Mouse (Mus musculus) midbrain, embryonic 11.5 days (tissue): Measurements from ENCODE around the gene Fbxl17. TPM values are rescaled to one million over a fixed set of nuclear protein-coding genes. Genes with fewer than 3 reads are reported as not detected.
A peak's percentile ranks its signal among the peaks of the same experiment; 100 is the strongest.

Experiments
- ATAC-seq: fragments of 200-750 bp; cut with Nextera tagmentation; 2 replicates; pipeline ENCODE4 v1.8.0; 2017; ENCODE audit warnings: moderate TSS enrichment, moderate library complexity; ENCODE audit not compliant: low FRiP score
- DNase-seq: peaks from one replicate; pipeline ENCODE4 v3.0.0; 2015; ENCODE audit warnings: low spot score; ENCODE audit errors: missing footprints
- H3K27ac ChIP-seq: fragments of 300-500 bp; sonication (generic); 2 replicates; pipeline ENCODE4 v1.5.1; 2014; ENCODE audit warnings: low read depth, low read length
- H3K27me3 ChIP-seq: fragments of 300-500 bp; sonication (generic); 2 replicates; pipeline ENCODE4 v1.6.1; 2014; ENCODE audit warnings: mild to moderate bottlenecking, low read length, moderate library complexity, mixed read lengths; ENCODE audit not compliant: control insufficient read depth, insufficient read depth
- H3K36me3 ChIP-seq: fragments of 300-500 bp; sonication (generic); 2 replicates; pipeline ENCODE4 v1.6.1; 2014; ENCODE audit warnings: mild to moderate bottlenecking, low read length, moderate library complexity, mixed read lengths; ENCODE audit not compliant: control insufficient read depth, insufficient read depth
- H3K4me1 ChIP-seq: fragments of 300-500 bp; sonication (generic); 2 replicates; pipeline ENCODE4 v1.6.1; 2014; ENCODE audit warnings: low read length; ENCODE audit not compliant: control insufficient read depth, insufficient read depth
- H3K4me2 ChIP-seq: fragments of 300-500 bp; sonication (generic); 2 replicates; pipeline ENCODE4 v1.6.1; 2014; ENCODE audit warnings: mild to moderate bottlenecking, moderate library complexity
- H3K4me3 ChIP-seq: fragments of 300-500 bp; sonication (generic); 2 replicates; pipeline ENCODE4 v1.5.1; 2014; ENCODE audit warnings: low read depth, low read length
- H3K9ac ChIP-seq: fragments of 300-500 bp; sonication (generic); 2 replicates; pipeline ENCODE4 v1.6.1; 2014; ENCODE audit warnings: low read length
- H3K9me3 ChIP-seq: fragments of 300-500 bp; sonication (generic); 2 replicates; pipeline ENCODE4 v1.6.1; 2016; ENCODE audit warnings: low read length; ENCODE audit not compliant: control insufficient read depth
- WGBS: fragments of 180-500 bp; shearing (Covaris S2); extraction: QIAGEN DNeasy Blood & Tissue Kit; methylation state at CpG from one replicate; pipeline ENCODE4 v1.1.7; 2014; 5-methylcytosine and 5-hydroxymethylcytosine counted together
- polyA plus RNA-seq: library from polyadenylated mRNA; unstranded; fragments of >200 nt; fragmentation: Nextera tagmentation; extraction: Ambion mirVana; gene quantifications from 2 replicates; pipeline ENCODE4 v1.2.1, GENCODE M21; 2014

Fbxl17 gene
- polyA plus RNA-seq, result 15.8 and 16.5 TPM in 2 replicates

DNA sequence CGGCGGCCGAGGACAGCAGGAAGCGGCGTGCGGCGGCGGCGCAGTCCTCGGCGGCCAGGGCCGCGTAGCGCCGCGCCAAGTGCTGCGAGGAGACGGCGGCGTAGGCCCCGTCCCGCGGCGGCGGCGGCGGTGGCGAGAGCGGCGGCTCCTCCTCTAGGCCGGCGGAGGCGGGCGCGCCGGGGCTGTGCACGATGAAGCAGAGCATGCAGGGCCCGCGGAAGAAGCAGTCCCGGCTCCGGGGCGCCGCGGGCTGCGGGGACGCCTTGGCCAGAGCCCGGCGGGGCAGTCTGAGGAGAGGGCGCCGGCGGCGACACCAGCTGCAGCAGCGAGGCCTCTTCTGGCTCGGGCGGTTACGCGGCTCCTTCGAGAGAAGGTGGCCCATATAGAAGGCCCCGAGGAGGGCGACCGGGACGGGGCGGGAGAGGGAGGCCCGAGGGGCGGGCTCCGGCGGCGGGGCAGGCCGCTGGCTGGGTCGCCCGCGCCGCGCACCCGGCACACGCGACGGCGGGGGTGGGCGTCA is at the start of gene Fbxl17:
TSS of gene Fbxl17 (minus strand) at position 382 of the 520 bp plus-strand sequence.
- Histone ChIP-seq H3K9me3 (no peaks in the 10 kb centered on the region), H3K36me3 (no peaks in the 10 kb centered on the region), H3K9ac (peak within 1 kb of the TSS; percentile 99), H3K27ac (peak within 1 kb of the TSS; percentile 97), H3K4me2 (peak within 1 kb of the TSS; percentile 43), H3K4me3 (peak within 1 kb of the TSS; percentile 90), H3K4me1 (peaks cover 17% of the 10 kb centered on the region), H3K27me3 (no peaks in the 10 kb centered on the region)
- under 1% methylated on average over 61 of the region's 80 CpGs for WGBS
- ATAC-seq (peak; percentile 75), DNase-seq (peak; percentile 97)

DNA sequence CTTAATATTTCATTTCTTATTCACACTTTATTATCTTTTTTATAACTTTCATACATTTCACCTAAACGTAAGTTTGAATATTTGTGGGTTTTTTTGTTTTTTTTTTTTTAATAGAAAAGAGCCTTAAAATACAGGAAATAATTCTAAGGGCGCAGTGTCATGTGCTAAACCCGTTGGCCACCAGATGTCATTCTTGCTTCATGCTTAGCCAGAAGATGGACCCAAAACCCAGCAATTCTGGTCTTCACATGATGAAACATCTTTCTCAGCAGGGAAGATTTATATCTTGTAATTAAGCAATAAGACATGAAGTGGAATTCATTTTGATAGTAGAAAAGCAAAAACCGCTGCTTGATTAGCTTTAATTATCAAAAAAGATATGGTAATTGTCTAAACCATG is 47.6 kb upstream of the Fbxl17 start:
- H3K4me1 ChIP-seq, result no peaks in the 10 kb centered on the region
- no peaks in the 10 kb centered on the region for H3K9me3 ChIP-seq
- ATAC-seq (no peak), DNase-seq (no peak)
- no peak overlapping the region for H3K9ac ChIP-seq
- H3K36me3 ChIP-seq, result no peaks in the 10 kb centered on the region
- 81% methylated on average over 4 of the region's 4 CpGs for WGBS
- no peak overlapping the region for H3K27ac ChIP-seq
- no peak overlapping the region for H3K4me3 ChIP-seq
- no peak overlapping the region for H3K4me2 ChIP-seq
- no peaks in the 10 kb centered on the region for H3K27me3 ChIP-seq

DNA sequence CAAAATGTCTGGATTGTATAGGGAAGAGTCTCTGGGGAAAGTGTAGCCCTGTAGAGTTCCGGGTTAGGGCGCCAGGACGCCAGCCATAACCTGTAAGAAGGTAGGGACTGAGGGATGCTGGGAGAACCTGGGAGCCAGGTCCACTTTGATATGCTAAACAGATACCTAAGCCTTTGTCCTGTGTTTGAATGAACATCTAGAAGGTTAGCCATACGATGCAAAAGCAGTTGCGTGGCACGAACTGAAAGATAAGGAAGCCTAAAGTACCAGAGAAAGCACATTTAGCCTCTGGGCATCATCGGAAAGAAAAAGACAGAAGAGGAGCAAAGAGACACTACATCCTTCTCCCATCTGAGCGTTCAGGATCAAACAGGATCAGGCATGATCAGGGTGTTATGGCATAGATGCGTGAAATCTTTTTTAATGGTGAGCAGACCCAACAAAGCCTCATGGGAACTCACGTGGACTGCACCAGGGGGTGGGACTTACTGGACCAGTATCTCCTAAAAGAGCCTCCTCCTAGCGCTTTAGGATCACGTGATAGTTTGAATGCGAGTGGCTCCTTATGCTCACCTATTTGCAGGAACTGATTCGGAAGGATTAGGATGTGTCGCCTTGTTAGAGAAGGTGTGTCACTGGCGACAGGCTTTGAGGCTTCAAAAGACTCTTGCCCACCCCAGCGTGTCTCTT is 34.9 kb upstream of the Fbxl17 start:
- ATAC-seq (no peak), DNase-seq (no peak)
- Histone ChIP-seq H3K4me1 (no peaks in the 10 kb centered on the region), H3K27me3 (no peaks in the 10 kb centered on the region), H3K4me2 (no peak overlapping the region), H3K27ac (no peak overlapping the region), H3K9ac (no peak overlapping the region), H3K9me3 (no peaks in the 10 kb centered on the region), H3K36me3 (no peaks in the 10 kb centered on the region), H3K4me3 (no peak overlapping the region)
- WGBS, result 87% methylated on average over 17 of the region's 17 CpGs

DNA sequence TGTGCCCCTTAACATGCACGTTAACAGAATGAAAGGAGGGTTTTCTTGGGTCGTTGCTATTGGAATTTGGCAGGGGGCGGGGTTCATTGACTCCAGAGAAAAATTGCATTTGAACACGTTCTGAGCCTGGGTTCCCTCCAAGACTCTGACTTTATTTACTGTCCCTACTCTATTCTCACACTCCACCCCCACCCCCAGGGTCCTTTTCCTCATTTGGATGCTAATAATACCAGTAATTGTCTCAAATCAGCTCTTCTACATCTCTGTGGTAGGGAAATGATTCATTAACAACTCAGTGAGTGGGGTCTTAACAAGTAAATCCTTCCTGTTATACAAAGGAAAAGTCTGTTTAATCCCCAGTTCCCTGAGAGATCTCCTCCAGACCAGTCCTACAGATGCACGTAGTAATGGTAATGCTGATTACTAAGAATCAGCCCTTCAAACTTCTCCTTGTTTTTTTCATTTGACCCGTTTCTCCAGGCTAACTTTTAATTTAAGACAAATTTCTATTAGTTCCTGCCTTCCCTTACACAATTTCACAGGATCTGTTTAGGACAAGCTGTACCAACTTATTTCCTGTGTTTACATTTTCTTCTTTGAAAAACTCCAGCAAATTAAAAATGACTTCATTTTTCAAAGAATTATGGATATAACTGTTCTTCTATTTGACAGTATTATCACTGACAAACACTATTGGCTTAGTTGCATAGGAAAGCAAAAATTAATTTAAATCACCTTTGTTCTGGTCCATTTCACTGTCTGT is 33.4 kb upstream of the Fbxl17 start:
- WGBS, result 18% methylated on average over 6 of the region's 6 CpGs
- Histone ChIP-seq H3K27me3 (no peaks in the 10 kb centered on the region), H3K4me2 (no peak overlapping the region), H3K27ac (no peak overlapping the region), H3K9me3 (no peaks in the 10 kb centered on the region), H3K4me3 (no peak overlapping the region), H3K36me3 (no peaks in the 10 kb centered on the region), H3K9ac (no peak overlapping the region), H3K4me1 (no peaks in the 10 kb centered on the region)
- DNase-seq, result no peak
- ATAC-seq, result no peak

DNA sequence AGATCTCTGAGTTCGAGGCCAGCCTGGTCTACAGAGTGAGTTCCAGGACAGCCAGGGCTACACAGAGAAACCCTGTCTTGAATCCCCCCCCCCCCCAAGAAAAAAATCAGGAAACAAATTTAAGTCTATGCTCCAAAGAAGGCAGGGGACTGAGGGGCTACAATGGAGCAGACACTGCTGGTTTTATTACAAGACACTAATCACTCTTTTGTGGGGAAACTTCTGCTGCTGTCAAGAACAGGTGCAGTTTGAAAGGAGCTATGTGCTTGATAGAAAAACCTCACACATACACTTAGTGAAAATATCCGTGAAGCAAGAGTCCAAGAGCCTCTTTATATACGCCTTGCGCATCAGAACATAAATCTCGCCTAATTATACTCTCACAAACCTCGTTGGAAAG is 29.7 kb upstream of the Fbxl17 start:
- Histone ChIP-seq H3K27me3 (no peaks in the 10 kb centered on the region), H3K9ac (no peak overlapping the region), H3K36me3 (no peaks in the 10 kb centered on the region), H3K9me3 (no peaks in the 10 kb centered on the region), H3K4me1 (no peaks in the 10 kb centered on the region), H3K4me3 (no peak overlapping the region), H3K4me2 (no peak overlapping the region), H3K27ac (no peak overlapping the region)
- DNase-seq (no peak), ATAC-seq (no peak)
- 79% methylated on average over 6 of the region's 6 CpGs for WGBS

DNA sequence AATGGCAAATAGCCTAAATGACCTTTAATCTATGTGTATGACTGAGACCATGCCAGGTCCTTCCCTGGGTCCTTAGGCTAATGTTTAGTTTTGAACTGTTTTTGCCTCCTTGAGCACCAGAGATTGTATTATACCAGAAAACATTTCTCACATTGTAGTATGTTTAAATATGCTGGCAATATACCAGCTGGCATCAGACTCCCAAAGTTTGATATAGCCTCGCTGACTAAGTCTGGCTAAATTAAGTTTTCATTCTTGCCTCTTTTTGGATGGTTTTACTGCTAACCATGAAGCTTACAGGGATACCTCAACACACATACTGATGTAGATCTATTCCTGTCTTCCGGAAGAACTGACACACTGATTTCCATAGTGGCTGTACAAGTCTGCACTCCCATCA is 20.9 kb upstream of the Fbxl17 start:
- no peak overlapping the region for H3K27ac ChIP-seq
- ATAC-seq (no peak), DNase-seq (no peak)
- H3K9ac ChIP-seq, result no peak overlapping the region
- H3K4me3 ChIP-seq, result no peak overlapping the region
- H3K4me2 ChIP-seq, result no peak overlapping the region
- WGBS, result 90% methylated on average over 2 of the region's 2 CpGs
- H3K9me3 ChIP-seq, result no peaks in the 10 kb centered on the region
- no peaks in the 10 kb centered on the region for H3K36me3 ChIP-seq
- H3K4me1 ChIP-seq, result no peaks in the 10 kb centered on the region
- H3K27me3 ChIP-seq, result no peaks in the 10 kb centered on the region

DNA sequence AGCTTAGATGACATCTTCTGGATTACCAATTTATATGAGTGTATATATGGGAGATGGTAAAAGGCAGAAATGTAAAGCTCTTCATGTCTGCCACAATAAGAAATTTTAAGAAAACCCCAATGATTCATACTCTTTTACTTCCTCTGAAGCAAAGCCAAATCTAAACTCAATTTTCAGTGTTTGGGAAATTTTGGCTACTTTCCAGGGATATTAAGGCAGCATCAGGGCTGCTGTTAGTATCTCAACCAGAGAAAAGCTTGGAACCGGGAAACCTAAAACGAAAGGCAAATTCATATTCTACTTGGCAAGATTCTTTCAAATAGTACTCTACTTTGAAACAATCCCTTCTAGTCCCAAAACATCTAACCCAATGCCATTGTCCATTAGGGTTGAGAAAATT is 10.6 kb upstream of the Fbxl17 start:
- Histone ChIP-seq H3K36me3 (no peaks in the 10 kb centered on the region), H3K27ac (no peak overlapping the region), H3K4me3 (no peak overlapping the region), H3K27me3 (no peaks in the 10 kb centered on the region), H3K9me3 (no peaks in the 10 kb centered on the region), H3K9ac (no peak overlapping the region), H3K4me2 (no peak overlapping the region), H3K4me1 (no peaks in the 10 kb centered on the region)
- ATAC-seq, result no peak
- 92% methylated on average over 2 of the region's 2 CpGs for WGBS
- DNase-seq, result no peak

DNA sequence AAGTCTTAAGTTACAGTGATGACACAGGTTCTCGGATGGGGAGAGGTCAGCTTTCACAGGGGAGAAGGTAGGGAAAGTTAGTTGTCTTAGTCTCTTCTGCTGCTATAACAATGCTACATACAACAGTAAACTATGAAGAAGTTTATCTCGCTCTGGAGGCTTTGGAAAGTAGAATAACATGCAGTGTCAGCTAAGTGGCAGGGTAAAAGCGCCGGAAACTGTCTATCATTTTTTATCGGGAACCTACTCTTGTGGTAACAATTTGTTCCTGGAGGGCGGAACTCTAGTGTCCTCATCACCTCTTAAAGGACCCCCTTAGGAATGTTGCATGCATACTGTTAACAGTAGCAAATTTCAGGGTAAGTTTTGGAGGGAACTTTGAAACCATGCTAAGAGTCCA is 1.3 kb upstream of the Fbxl17 start:
- no peak for DNase-seq
- Histone ChIP-seq H3K36me3 (no peaks in the 10 kb centered on the region), H3K4me1 (peaks cover 17% of the 10 kb centered on the region), H3K9ac (no peak overlapping the region), H3K27ac (no peak overlapping the region), H3K4me3 (peak overlapping the region; percentile 90; the same call in 1 of the 2 replicates), H3K4me2 (no peak overlapping the region; the same call in 1 of the 2 replicates), H3K27me3 (no peaks in the 10 kb centered on the region), H3K9me3 (no peaks in the 10 kb centered on the region)
- 92% methylated on average over 6 of the region's 6 CpGs for WGBS
- ATAC-seq, result no peak

DNA sequence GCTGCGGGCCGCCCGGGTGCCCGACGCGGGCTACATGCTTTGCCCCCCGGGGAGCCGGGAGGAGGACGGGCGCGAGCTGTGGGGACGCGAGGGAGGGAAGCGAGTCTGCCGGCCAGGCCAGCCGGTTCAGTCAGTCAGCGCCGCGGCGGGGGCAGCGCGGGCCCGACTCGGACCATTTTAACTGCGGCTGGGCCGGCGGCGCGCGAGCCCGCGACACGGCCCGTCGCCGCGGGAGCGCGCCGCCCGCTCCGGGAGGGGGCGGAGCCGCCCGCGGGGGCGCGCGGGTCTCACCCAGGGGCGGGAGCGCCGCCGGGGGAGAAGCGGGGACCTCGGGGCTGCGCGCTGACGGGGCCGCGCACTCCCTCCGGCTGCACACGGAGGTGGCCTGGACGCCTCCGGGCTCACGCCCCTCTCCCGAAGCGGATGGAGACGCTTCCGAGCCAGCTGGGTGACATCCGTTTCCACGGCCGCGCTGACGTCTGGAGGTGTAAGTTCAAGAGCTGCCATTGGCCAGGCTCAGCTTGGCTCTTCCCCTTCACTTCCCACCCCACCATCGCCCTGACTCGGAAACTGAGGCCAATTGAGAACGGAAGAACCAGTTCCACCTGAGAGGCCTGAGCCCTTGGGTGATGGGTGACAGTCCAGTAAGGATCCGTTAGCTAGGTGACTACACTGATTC is 478 bp upstream of the Fbxl17 start:
- Histone ChIP-seq H3K9ac (peak overlapping the region; percentile 99), H3K27ac (peak overlapping the region; percentile 97), H3K4me2 (peak overlapping the region; percentile 43), H3K9me3 (no peaks in the 10 kb centered on the region), H3K4me1 (peaks cover 17% of the 10 kb centered on the region), H3K36me3 (no peaks in the 10 kb centered on the region), H3K27me3 (no peaks in the 10 kb centered on the region), H3K4me3 (peak overlapping the region; percentile 90)
- DNase-seq (peak; percentile 98), ATAC-seq (peak; percentile 88)
- WGBS, result 1% methylated on average over 52 of the region's 78 CpGs
